Comparison of ENCODE assay signal across 18 mouse cellular contexts in genomic region chr14:14014636-14015375, GRCm38 (mm10). TPM values are rescaled to one million over a fixed set of nuclear protein-coding genes. Genes with fewer than 3 reads are reported as not detected.
A peak's percentile ranks its signal among the peaks of the same experiment; 100 is the strongest.
DNase-seq lines count a peak whose midpoint lies in the region; ATAC-seq and TF ChIP-seq lines count a peak whose summit lies in the region.
"Had no signal": no experiment of that assay in that cellular context is flagged by ENCODE, and none has a peak within 500 bp of the region (broad histone marks: within the 10 kb centered on the region; RNA-seq: fewer than 3 reads in every experiment).

No protein-coding gene starts in this region.

- DNase-seq in kidney, adult 2 months = peak; percentile 24
- no peak for DNase-seq in kidney, postnatal 10 days
- DNase-seq in adipocyte (ENCODE audit: low spot score) = peak; percentile 52
- no peak for DNase-seq in forebrain, embryonic 14.5 days (ENCODE audit: low spot score)
- peak; percentile 49 for DNase-seq in lung, postnatal 14 days
- DNase-seq in retina, embryonic 14.5 days (ENCODE audit: low spot score) = no peak
- no peak for DNase-seq in left cerebral cortex, postnatal 14 days (ENCODE audit: low spot score in 2 of 2)
- DNase-seq: adrenal gland, postnatal 10 days; cerebellum, adult 8-10 months; embryo, embryonic 11 days; gastrocnemius, adult 2 months; heart, postnatal 4 days; liver; thymus, postnatal 4 days had no signal

- no peaks in the 10 kb centered on the region; the same call in 1 of the 2 replicates for H3K36me3 ChIP-seq in kidney, adult 2 months (ENCODE audit: control insufficient read depth, insufficient read depth, low read length)
- H3K36me3 ChIP-seq in forebrain, embryonic 14.5 days (ENCODE audit: control insufficient read depth, insufficient read depth, low read length) = peaks cover 6% of the 10 kb centered on the region; the same call in 1 of the 2 replicates

- ATAC-seq in forebrain, embryonic 14.5 days = no peak
- ATAC-seq: CD4-positive, CD25-positive, alpha-beta regulatory T cell, adult 4 months had no signal

- no peaks in the 10 kb centered on the region for H3K27me3 ChIP-seq in kidney, adult 2 months (replicated peaks; ENCODE audit: control insufficient read depth, insufficient read depth, low read length)
- H3K27me3 ChIP-seq in forebrain, embryonic 14.5 days (replicated peaks; ENCODE audit: control insufficient read depth, insufficient read depth, low read length) = no peaks in the 10 kb centered on the region
- H3K27me3 ChIP-seq: midbrain, embryonic 12.5 days had no signal

- no peak overlapping the region for H3K4me3 ChIP-seq in kidney, adult 2 months (ENCODE audit: insufficient read depth, low read depth, low read length)
- H3K4me3 ChIP-seq in forebrain, embryonic 14.5 days (ENCODE audit: low read depth, low read length) = 0 out of 2 replicates have a peak overlapping the region, but pooled peaks have one; percentile 1
- H3K4me3 ChIP-seq: gastrocnemius, adult 2 months; midbrain, embryonic 12.5 days had no signal

- peaks cover 3% of the 10 kb centered on the region; the same call in 1 of the 2 replicates for H3K4me1 ChIP-seq in kidney, adult 2 months (ENCODE audit: control insufficient read depth, insufficient read depth, low read length)
- peaks cover 4% of the 10 kb centered on the region; the same call in 1 of the 2 replicates for H3K4me1 ChIP-seq in forebrain, embryonic 14.5 days (ENCODE audit: control insufficient read depth, insufficient read depth, low read length)

- TF ChIP-seq POLR2A in kidney, adult 2 months (IDR thresholded peaks at IDR 0.05; ENCODE audit: low read depth, low read length) = no peak

- no peak overlapping the region for H3K27ac ChIP-seq in kidney, adult 2 months (ENCODE audit: insufficient read depth, low read depth, low read length)
- H3K27ac ChIP-seq in forebrain, embryonic 14.5 days (ENCODE audit: low read depth, low read length) = no peak overlapping the region
- H3K27ac ChIP-seq: macrophage; midbrain, embryonic 12.5 days had no signal

- 59% methylated on average over 6 of the region's 6 CpGs for WGBS in kidney, adult 2 months
- WGBS in forebrain, embryonic 14.5 days = 67% methylated on average over 6 of the region's 6 CpGs

- no peak overlapping the region for H3K9ac ChIP-seq in forebrain, embryonic 14.5 days (ENCODE audit: low read length)
- H3K9ac ChIP-seq: midbrain, embryonic 12.5 days had no signal

- no peak for TF ChIP-seq CTCF in kidney, adult 2 months (conservative IDR thresholded peaks at IDR 0.05; ENCODE audit: insufficient read depth, insufficient read length, low read depth, low read length)

- H3K4me2 ChIP-seq in forebrain, embryonic 14.5 days (ENCODE audit: low read length) = peak overlapping the region; percentile 2; the same call in 1 of the 2 replicates
- H3K4me2 ChIP-seq: heart, embryonic 11.5 days; midbrain, embryonic 12.5 days had no signal

- no peaks in the 10 kb centered on the region for H3K9me3 ChIP-seq in forebrain, embryonic 14.5 days (replicated peaks; ENCODE audit: control insufficient read depth, low read length)
- H3K9me3 ChIP-seq: midbrain, embryonic 12.5 days had no signal

- intact Hi-C loops in left cerebral cortex, postnatal 14 days (cut with DNase I) = loop anchor here (5.0 kb wide), 2 partner anchors 53 to 82 kb away; partner anchors contain the start of genes Atxn7 and Thoc7

RNA-seq across cellular contexts. Expression of gene Thoc7, which starts 53.2 kb away (rescaled TPM):
- 30.5 and 47.3 TPM in 2 replicates for polyA plus RNA-seq in kidney, adult 2 months (2012; rRNA removed)
- 208 and 217 TPM in 2 replicates for polyA plus RNA-seq in forebrain, embryonic 14.5 days (2014; fragmentation: Nextera tagmentation; extraction: Ambion mirVana)
- total RNA-seq in left cerebral cortex, postnatal 14 days (2021) = 100 to 1,000 TPM in 1 of 2 experiments, 10 to 100 TPM in 1; 97.1 to 102 TPM

RNA-seq across cellular contexts. Expression of gene Atxn7, which starts 53.6 kb away (rescaled TPM):
- 23.7 and 30.7 TPM in 2 replicates for polyA plus RNA-seq in kidney, adult 2 months (2012; rRNA removed)
- polyA plus RNA-seq in forebrain, embryonic 14.5 days (2014; fragmentation: Nextera tagmentation; extraction: Ambion mirVana) = 3.5 and 3.6 TPM in 2 replicates
- 10 to 100 TPM; 20.0 to 20.3 TPM for total RNA-seq in left cerebral cortex, postnatal 14 days (2021)

Comparison
In these comparisons a context has a peak if more than half of its experiments do, and no peak if none do; other contexts are left out.
1. DNase-seq: peak in kidney, adult 2 months (single experiment), adipocyte (single experiment) and lung, postnatal 14 days (single experiment); none in kidney, postnatal 10 days (single experiment), forebrain, embryonic 14.5 days (single experiment), retina, embryonic 14.5 days (single experiment) and left cerebral cortex, postnatal 14 days (0 of 2).